Mouse (Mus musculus): ENCODE data around the gene Ccdc47.

DNA sequence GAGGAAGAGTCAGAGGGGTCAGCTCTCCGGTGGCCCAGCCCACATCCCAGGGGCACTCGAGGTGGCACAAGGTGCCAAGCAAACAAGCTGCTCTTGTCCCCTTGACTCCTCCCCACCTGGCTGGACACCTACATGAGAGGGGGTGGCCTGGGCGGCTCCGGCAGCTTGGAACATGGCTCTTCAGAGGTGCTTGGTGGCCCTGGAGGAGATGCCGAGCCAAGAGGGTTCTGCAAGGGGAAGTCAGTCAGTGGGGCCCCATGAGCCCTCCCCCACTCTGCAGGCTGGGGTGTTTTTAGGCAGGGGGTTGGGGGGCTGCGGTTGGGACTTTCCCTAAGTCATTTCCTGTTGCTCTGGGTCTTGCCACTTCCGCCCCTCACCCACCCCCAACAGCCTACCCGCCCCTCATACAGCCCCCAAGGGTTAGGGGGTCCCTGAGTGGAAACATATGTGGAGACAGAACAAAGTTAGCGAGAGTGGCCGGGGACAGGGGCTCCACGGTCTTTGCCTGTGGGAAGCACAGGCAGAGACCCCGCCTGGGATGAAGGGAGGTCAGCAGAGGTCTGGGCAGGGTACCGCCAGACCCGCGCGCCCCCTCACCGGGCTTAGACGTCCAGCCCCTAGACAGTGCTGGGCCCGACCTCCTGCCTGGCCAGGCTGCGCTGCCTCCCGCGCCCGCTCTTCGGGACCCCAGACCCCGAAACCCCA, 56.8 kb downstream of the Ccdc47 start:
- no peak for TF ChIP-seq POLR2A (IDR thresholded peaks at IDR 0.05; ENCODE audit: borderline replicate concordance, extremely low read depth, low read depth, low read length)
- no peak for TF ChIP-seq CTCF (IDR thresholded peaks at IDR 0.05; ENCODE audit: insufficient read depth, low read length)
